Mouse (Mus musculus): ENCODE data around the gene Cd300lf. TPM values are rescaled to one million over a fixed set of nuclear protein-coding genes. Genes with fewer than 3 reads are reported as not detected.

Gene Cd300lf
- polyA plus RNA-seq, 1 experiment from 2014 or later: not detected

GRCm38 (mm10) chr11:115157933-115158719 lies 24.3 kb upstream of the Cd300lf start:
- no peak overlapping the region for H3K27ac ChIP-seq
- 43% methylated on average over 12 of the region's 12 CpGs for WGBS
- H3K36me3 ChIP-seq (ENCODE audit: poor library complexity, severe bottlenecking): no peaks in the 10 kb centered on the region
- no peak overlapping the region for H3K4me2 ChIP-seq
- no peak overlapping the region for H3K4me3 ChIP-seq
- peaks cover 18% of the 10 kb centered on the region for H3K4me1 ChIP-seq
- no peak for ATAC-seq
- peaks cover 52% of the 10 kb centered on the region for H3K27me3 ChIP-seq
- H3K9ac ChIP-seq: no peak overlapping the region
- H3K9me3 ChIP-seq (replicated peaks): no peaks in the 10 kb centered on the region

DNA sequence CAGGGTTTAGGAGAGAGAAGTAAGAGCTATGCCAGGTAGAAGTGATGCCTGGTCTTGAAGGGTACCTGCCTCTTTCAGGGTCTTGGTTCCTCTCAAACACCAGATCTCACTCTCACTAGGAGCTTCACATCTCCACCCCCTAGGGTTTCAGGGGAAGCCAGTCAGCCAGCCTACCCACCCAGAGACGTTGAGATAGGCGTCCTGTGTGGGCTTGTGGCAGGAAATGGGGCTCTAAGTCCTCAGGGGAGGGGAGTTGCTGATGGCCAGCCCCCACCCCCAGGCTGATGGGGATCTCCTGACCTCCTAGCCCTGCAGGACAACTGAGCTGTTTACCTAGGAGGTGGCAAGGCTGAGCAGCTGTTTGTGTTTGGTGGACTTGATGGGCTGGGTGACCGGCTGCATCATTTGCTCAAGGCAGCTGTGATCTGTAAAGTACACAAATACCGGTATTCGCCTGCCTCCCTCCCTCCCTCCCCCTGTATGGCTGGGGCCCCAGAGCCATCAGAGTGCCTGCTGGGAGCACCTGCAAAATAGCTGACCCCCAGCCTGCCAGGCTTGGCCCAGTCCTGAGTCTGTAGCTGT lies 21.4 kb upstream of the Cd300lf start:
- H3K4me3 ChIP-seq: no peak overlapping the region
- peaks cover 40% of the 10 kb centered on the region for H3K27me3 ChIP-seq
- ATAC-seq: no peak
- H3K27ac ChIP-seq: no peak overlapping the region
- 19% methylated on average over 5 of the region's 5 CpGs for WGBS
- H3K9ac ChIP-seq: no peak overlapping the region
- H3K4me1 ChIP-seq: peaks cover 24% of the 10 kb centered on the region
- H3K4me2 ChIP-seq: no peak overlapping the region
- H3K36me3 ChIP-seq (ENCODE audit: poor library complexity, severe bottlenecking): no peaks in the 10 kb centered on the region
- H3K9me3 ChIP-seq (replicated peaks): no peaks in the 10 kb centered on the region

DNA sequence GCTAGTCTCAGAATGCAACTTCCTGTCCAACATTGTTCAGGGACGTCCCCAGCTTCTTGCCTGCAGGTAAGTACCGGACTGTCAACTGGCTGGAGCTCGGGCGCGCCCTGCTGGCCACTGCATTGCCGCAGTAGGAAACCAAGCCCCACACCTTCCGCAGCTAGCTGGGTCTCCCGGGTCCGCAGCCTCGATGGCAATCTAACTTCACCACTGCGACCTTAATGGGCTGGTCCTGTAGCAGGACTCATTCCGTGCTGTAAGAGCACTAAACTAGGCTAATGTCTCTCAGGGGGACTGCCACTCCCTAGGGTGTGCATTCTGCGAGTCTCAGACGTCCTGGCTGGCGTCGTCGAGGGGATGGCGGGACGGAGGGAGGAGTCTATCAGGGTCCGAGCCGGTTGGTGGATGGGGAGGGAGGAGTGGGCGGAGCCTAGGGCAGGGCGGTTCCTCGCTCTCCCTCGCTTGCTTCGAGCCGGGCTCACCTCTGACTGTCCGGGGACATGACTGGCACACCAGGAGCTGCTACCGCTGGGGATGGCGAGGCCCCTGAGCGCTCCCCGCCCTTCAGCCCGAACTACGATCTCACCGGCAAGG lies 20.0 kb upstream of the Cd300lf start:
- H3K4me1 ChIP-seq: peaks cover 24% of the 10 kb centered on the region
- peak overlapping the region; percentile 51 for H3K4me2 ChIP-seq
- 0 out of 2 replicates have a peak, but pooled peaks cover 3% of the 10 kb centered on the region for H3K9me3 ChIP-seq (replicated peaks)
- WGBS: 1% methylated on average over 32 of the region's 35 CpGs
- H3K27me3 ChIP-seq: peaks cover 40% of the 10 kb centered on the region
- H3K4me3 ChIP-seq: peak overlapping the region; percentile 31
- H3K36me3 ChIP-seq (ENCODE audit: poor library complexity, severe bottlenecking): no peaks in the 10 kb centered on the region
- H3K27ac ChIP-seq: no peak overlapping the region
- ATAC-seq: peak; percentile 67
- H3K9ac ChIP-seq: no peak overlapping the region; the same call in 1 of the 2 replicates

DNA sequence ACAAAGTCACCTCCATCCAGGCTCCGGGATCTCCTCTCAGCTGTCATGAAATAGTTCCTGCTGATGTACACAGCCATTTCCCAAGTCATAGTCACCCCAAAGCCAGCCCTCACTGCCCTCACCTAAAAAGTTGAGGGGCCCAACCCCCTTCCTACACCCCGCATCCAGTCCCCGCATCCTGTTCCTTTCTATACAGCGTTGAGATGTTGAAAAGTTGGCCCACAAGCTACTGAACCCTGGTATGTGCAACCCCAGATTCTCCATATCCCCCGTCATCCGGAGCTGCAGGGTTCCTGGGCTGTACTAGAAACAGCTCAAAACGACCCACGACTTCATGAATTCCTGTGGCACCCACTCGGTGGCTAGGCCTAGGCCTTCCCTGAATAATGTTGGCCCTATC lies 19.3 kb upstream of the Cd300lf start:
- 79% methylated on average over 9 of the region's 9 CpGs for WGBS
- Histone ChIP-seq H3K9ac (no peak overlapping the region), H3K4me1 (peaks cover 21% of the 10 kb centered on the region), H3K4me3 (no peak overlapping the region), H3K36me3 (ENCODE audit: poor library complexity, severe bottlenecking) (no peaks in the 10 kb centered on the region), H3K9me3 (replicated peaks) (0 out of 2 replicates have a peak, but pooled peaks cover 3% of the 10 kb centered on the region), H3K27me3 (peaks cover 40% of the 10 kb centered on the region), H3K27ac (no peak overlapping the region), H3K4me2 (no peak overlapping the region)
- no peak for ATAC-seq

DNA sequence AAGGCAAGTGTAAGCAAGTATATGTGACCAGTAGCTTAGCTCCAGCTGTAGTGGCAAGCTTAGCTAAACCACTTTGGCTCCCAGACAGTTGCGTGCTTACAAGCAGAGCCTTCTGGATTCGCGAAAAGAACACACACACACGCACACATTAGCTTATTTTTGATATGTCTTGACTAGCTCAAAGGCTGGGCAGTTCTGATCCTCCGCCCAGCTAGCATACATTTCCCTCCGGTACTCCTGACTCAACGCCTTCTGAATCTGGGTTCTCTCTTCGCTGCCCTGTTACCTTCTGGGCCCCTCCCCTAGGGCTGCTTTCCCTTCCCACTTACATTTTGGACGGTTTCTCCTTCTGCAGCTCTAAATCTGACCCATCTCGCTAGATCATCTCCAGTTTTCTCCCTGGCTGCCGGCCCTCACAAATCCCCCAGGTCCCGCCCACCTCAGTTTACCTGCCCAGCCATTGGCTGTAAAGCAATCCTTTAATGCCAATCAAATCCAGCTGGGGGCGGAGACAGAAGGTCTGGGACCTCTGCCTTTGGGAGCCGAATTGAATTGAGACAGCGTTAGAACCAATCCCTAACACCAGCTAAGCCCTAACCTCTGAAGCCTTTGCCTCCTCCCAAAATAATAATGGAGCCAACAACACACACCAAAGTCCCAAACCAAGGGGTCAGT lies 18.1 kb upstream of the Cd300lf start:
- peak overlapping the region; percentile 65 for H3K4me2 ChIP-seq
- 7% methylated on average over 15 of the region's 15 CpGs for WGBS

DNA sequence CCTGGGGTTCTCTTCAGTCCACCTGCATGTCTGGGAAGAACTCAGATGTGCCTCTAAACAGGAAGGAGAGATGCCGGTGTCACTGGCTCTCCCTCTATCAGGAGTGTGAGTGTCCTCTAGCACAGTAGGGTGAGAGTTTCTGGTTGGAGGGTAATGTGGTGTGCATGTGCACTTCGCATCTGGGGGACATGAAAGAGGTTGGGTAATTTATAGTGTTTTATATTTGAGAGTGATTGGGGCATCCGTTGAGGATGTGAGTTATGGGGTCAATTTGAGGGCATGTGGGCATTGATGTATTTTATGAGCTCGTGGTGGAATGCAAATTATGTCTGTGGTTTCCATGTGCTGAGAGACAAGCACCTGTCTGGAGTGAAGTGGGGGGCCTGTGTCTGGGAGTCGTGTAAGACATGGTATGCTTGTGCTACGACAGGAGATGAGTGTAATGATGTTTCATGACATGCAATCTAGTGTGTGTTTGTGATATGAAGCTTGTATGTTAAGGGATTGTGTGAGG lies 17.0 kb upstream of the Cd300lf start:
- Histone ChIP-seq H3K4me2 (no peak overlapping the region), H3K27me3 (peaks cover 32% of the 10 kb centered on the region), H3K36me3 (ENCODE audit: poor library complexity, severe bottlenecking) (no peaks in the 10 kb centered on the region), H3K9ac (no peak overlapping the region), H3K27ac (no peak overlapping the region), H3K9me3 (replicated peaks) (0 out of 2 replicates have a peak, but pooled peaks cover 3% of the 10 kb centered on the region), H3K4me3 (no peak overlapping the region), H3K4me1 (peaks cover 19% of the 10 kb centered on the region)
- 86% methylated on average over 6 of the region's 6 CpGs for WGBS
- no peak for ATAC-seq

More for the DNA sequence above, 18.1 kb upstream of the Cd300lf start:
- peak; percentile 84 for ATAC-seq
- Histone ChIP-seq H3K4me1 (peaks cover 19% of the 10 kb centered on the region), H3K27ac (no peak overlapping the region), H3K27me3 (peaks cover 40% of the 10 kb centered on the region), H3K9me3 (replicated peaks) (0 out of 2 replicates have a peak, but pooled peaks cover 3% of the 10 kb centered on the region), H3K4me3 (peak overlapping the region; percentile 35), H3K36me3 (ENCODE audit: poor library complexity, severe bottlenecking) (no peaks in the 10 kb centered on the region), H3K9ac (peak overlapping the region; percentile 60)

GRCm38 (mm10) chr11:115147813-115148212 lies 14.0 kb upstream of the Cd300lf start:
- Histone ChIP-seq H3K4me2 (no peak overlapping the region), H3K9ac (no peak overlapping the region), H3K27me3 (peaks cover 3% of the 10 kb centered on the region), H3K9me3 (replicated peaks) (0 out of 2 replicates have a peak, but pooled peaks cover 3% of the 10 kb centered on the region), H3K27ac (no peak overlapping the region), H3K4me3 (no peak overlapping the region), H3K4me1 (peaks cover 11% of the 10 kb centered on the region), H3K36me3 (ENCODE audit: poor library complexity, severe bottlenecking) (no peaks in the 10 kb centered on the region)
- WGBS: 91% methylated on average over 4 of the region's 4 CpGs
- ATAC-seq: no peak

- H3K4me1 ChIP-seq: no peaks in the 10 kb centered on the region
- H3K4me3 ChIP-seq: no peak overlapping the region
- H3K27ac ChIP-seq: no peak overlapping the region
- no peak overlapping the region for H3K9ac ChIP-seq
- 84% methylated on average over 2 of the region's 2 CpGs for WGBS
- H3K4me2 ChIP-seq: no peak overlapping the region
- no peak for ATAC-seq
- no peaks in the 10 kb centered on the region for H3K9me3 ChIP-seq (replicated peaks)
- no peaks in the 10 kb centered on the region for H3K36me3 ChIP-seq (ENCODE audit: poor library complexity, severe bottlenecking)
- H3K27me3 ChIP-seq: no peaks in the 10 kb centered on the region
Measured at GRCm38 (mm10) chr11:115141970-115142369, 8.2 kb upstream of the Cd300lf start.

GRCm38 (mm10) chr11:115138597-115139262 lies 4.9 kb upstream of the Cd300lf start:
- no peaks in the 10 kb centered on the region for H3K9me3 ChIP-seq (replicated peaks)
- no peak for ATAC-seq
- no peak overlapping the region for H3K4me2 ChIP-seq
- no peaks in the 10 kb centered on the region for H3K36me3 ChIP-seq (ENCODE audit: poor library complexity, severe bottlenecking)
- 78% methylated on average over 5 of the region's 5 CpGs for WGBS
- no peak overlapping the region for H3K27ac ChIP-seq
- no peak overlapping the region for H3K9ac ChIP-seq
- no peak overlapping the region for H3K4me3 ChIP-seq
- no peaks in the 10 kb centered on the region for H3K27me3 ChIP-seq
- no peaks in the 10 kb centered on the region for H3K4me1 ChIP-seq

GRCm38 (mm10) chr11:115131768-115132381 lies 1.9 kb downstream of the Cd300lf start:
- Histone ChIP-seq H3K9me3 (replicated peaks) (no peaks in the 10 kb centered on the region), H3K27ac (no peak overlapping the region), H3K27me3 (no peaks in the 10 kb centered on the region), H3K4me1 (no peaks in the 10 kb centered on the region), H3K4me3 (no peak overlapping the region), H3K9ac (no peak overlapping the region), H3K4me2 (no peak overlapping the region), H3K36me3 (ENCODE audit: poor library complexity, severe bottlenecking) (no peaks in the 10 kb centered on the region)
- WGBS: 86% methylated on average over 8 of the region's 8 CpGs
- ATAC-seq: no peak

GRCm38 (mm10) chr11:115129508-115130126 lies 4.2 kb downstream of the Cd300lf start:
- Histone ChIP-seq H3K4me1 (no peaks in the 10 kb centered on the region), H3K4me2 (no peak overlapping the region), H3K4me3 (no peak overlapping the region), H3K27ac (no peak overlapping the region), H3K36me3 (ENCODE audit: poor library complexity, severe bottlenecking) (no peaks in the 10 kb centered on the region), H3K9me3 (replicated peaks) (no peaks in the 10 kb centered on the region), H3K9ac (no peak overlapping the region), H3K27me3 (no peaks in the 10 kb centered on the region)
- ATAC-seq: no peak
- 88% methylated on average over 13 of the region's 13 CpGs for WGBS

All from forebrain, embryonic 13.5 days (tissue).